Mouse (Mus musculus): ENCODE results near the gene Rnf183.

The Rnf183 gene

GRCm38 (mm10) chr4:62379724-62380381 is 55.2 kb downstream of the Rnf183 start:
- no peak for DNase-seq

All from kidney, postnatal 10 days (tissue).